Mouse (Mus musculus): ENCODE data around the gene Sept10.

GRCm38 (mm10) chr10:59220824-59221472, 699 bp downstream of the Sept10 start:
- TF ChIP-seq POLR2A (IDR thresholded peaks at IDR 0.05; ENCODE audit: low read depth, low read length), result no peak
- TF ChIP-seq CTCF (IDR thresholded peaks at IDR 0.05; ENCODE audit: extremely low read depth, insufficient read length, insufficient replicate concordance, low read depth, low read length), result no peak
